Mouse (Mus musculus): ENCODE data around the gene Usp39.
A peak's percentile ranks its signal among the peaks of the same experiment; 100 is the strongest.

Usp39 gene

GRCm38 (mm10) chr6:72354025-72354424 is 9.0 kb upstream of the Usp39 start:
- no peak for DNase-seq (ENCODE audit: extremely low read depth, insufficient read length, low spot score)

GRCm38 (mm10) chr6:72352636-72353405 is 7.8 kb upstream of the Usp39 start:
- no peak for DNase-seq (ENCODE audit: extremely low read depth, insufficient read length, low spot score)

- no peak for DNase-seq (ENCODE audit: extremely low read depth, insufficient read length, low spot score)
Measured at GRCm38 (mm10) chr6:72350214-72350613, 5.2 kb upstream of the Usp39 start.

- DNase-seq (ENCODE audit: extremely low read depth, insufficient read length, low spot score) = no peak
Measured at GRCm38 (mm10) chr6:72348411-72348810, 3.4 kb upstream of the Usp39 start.

GRCm38 (mm10) chr6:72347166-72347941 is 2.4 kb upstream of the Usp39 start, which contains the start of gene 0610030E20Rik:
TSS of gene 0610030E20Rik (plus strand) at chr6:72347317.
- peak; percentile 75 for DNase-seq (ENCODE audit: extremely low read depth, insufficient read length, low spot score)

- no peak for DNase-seq (ENCODE audit: extremely low read depth, insufficient read length, low spot score)
Measured at GRCm38 (mm10) chr6:72346261-72346660, 1.3 kb upstream of the Usp39 start.

GRCm38 (mm10) chr6:72345633-72346032 is 649 bp upstream of the Usp39 start:
- DNase-seq (ENCODE audit: extremely low read depth, insufficient read length, low spot score) = no peak

- no peak for DNase-seq (ENCODE audit: extremely low read depth, insufficient read length, low spot score)
Measured at GRCm38 (mm10) chr6:72344396-72345073, 449 bp downstream of the Usp39 start.

- no peak for DNase-seq (ENCODE audit: extremely low read depth, insufficient read length, low spot score)
Measured at GRCm38 (mm10) chr6:72340481-72340880, 4.5 kb downstream of the Usp39 start.

- no peak for DNase-seq (ENCODE audit: extremely low read depth, insufficient read length, low spot score)
Measured at GRCm38 (mm10) chr6:72333111-72333510, 11.9 kb downstream of the Usp39 start.

GRCm38 (mm10) chr6:72330133-72330532 is 14.9 kb downstream of the Usp39 start:
- no peak for DNase-seq (ENCODE audit: extremely low read depth, insufficient read length, low spot score)

- DNase-seq (ENCODE audit: extremely low read depth, insufficient read length, low spot score) = no peak
Measured at GRCm38 (mm10) chr6:72329019-72329418, 16.0 kb downstream of the Usp39 start.

GRCm38 (mm10) chr6:72326274-72326673 is 18.7 kb downstream of the Usp39 start:
- DNase-seq (ENCODE audit: extremely low read depth, insufficient read length, low spot score) = no peak

- no peak for DNase-seq (ENCODE audit: extremely low read depth, insufficient read length, low spot score)
Measured at GRCm38 (mm10) chr6:72323786-72324508, 21.0 kb downstream of the Usp39 start.

GRCm38 (mm10) chr6:72322936-72323335 is 22.0 kb downstream of the Usp39 start:
- no peak for DNase-seq (ENCODE audit: extremely low read depth, insufficient read length, low spot score)

- no peak for DNase-seq (ENCODE audit: extremely low read depth, insufficient read length, low spot score)
Measured at GRCm38 (mm10) chr6:72319019-72319418, 26.0 kb downstream of the Usp39 start.

- DNase-seq (ENCODE audit: extremely low read depth, insufficient read length, low spot score) = no peak
Measured at GRCm38 (mm10) chr6:72318440-72318839, 26.5 kb downstream of the Usp39 start.

GRCm38 (mm10) chr6:72316044-72316443 is 28.9 kb downstream of the Usp39 start:
- no peak for DNase-seq (ENCODE audit: extremely low read depth, insufficient read length, low spot score)

GRCm38 (mm10) chr6:72315384-72315783 is 29.6 kb downstream of the Usp39 start:
- no peak for DNase-seq (ENCODE audit: extremely low read depth, insufficient read length, low spot score)

GRCm38 (mm10) chr6:72313124-72313867 is 31.7 kb downstream of the Usp39 start:
- DNase-seq (ENCODE audit: extremely low read depth, insufficient read length, low spot score) = no peak

All from 3134 (cell line).